Mouse (Mus musculus) stomach, embryonic 15.5 days (tissue): ENCODE measurements around the gene Twist1. TPM values are rescaled to one million over a fixed set of nuclear protein-coding genes. Genes with fewer than 3 reads are reported as not detected.
A peak's percentile ranks its signal among the peaks of the same experiment; 100 is the strongest.

Experiments
- ATAC-seq: fragments of 200-750 bp; cut with Nextera tagmentation; 2 replicates; pipeline ENCODE4 v1.8.0; 2017; ENCODE audit warnings: low read depth, moderate number of reproducible peaks, moderate TSS enrichment; ENCODE audit not compliant: insufficient read depth, low FRiP score
- H3K27ac ChIP-seq: fragments of 300-500 bp; sonication (generic); 2 replicates; pipeline ENCODE4 v1.5.1; 2015; ENCODE audit warnings: mild to moderate bottlenecking, inconsistent platforms
- H3K27me3 ChIP-seq: fragments of 300-500 bp; sonication (generic); replicated peaks from 2 replicates; pipeline ENCODE4 v1.6.1; 2015; ENCODE audit warnings: inconsistent platforms
- H3K36me3 ChIP-seq: fragments of 300-500 bp; sonication (generic); 2 replicates; pipeline ENCODE4 v1.6.1; 2015; ENCODE audit warnings: inconsistent platforms
- H3K4me1 ChIP-seq: fragments of 300-500 bp; sonication (generic); 2 replicates; pipeline ENCODE4 v1.6.1; 2015; ENCODE audit warnings: inconsistent platforms
- H3K4me2 ChIP-seq: fragments of 300-500 bp; sonication (generic); 2 replicates; pipeline ENCODE4 v1.6.1; 2015; ENCODE audit warnings: mild to moderate bottlenecking, inconsistent platforms
- H3K4me3 ChIP-seq: fragments of 300-500 bp; sonication (generic); replicated peaks from 2 replicates; pipeline ENCODE4 v1.5.1; 2015; ENCODE audit warnings: inconsistent platforms
- H3K9ac ChIP-seq: fragments of 300-500 bp; sonication (generic); 2 replicates; pipeline ENCODE4 v1.6.1; 2015; ENCODE audit warnings: inconsistent platforms
- H3K9me3 ChIP-seq: fragments of 300-500 bp; sonication (generic); 2 replicates; pipeline ENCODE4 v1.6.1; 2016; ENCODE audit warnings: inconsistent platforms
- WGBS: fragments of 180-500 bp; shearing (Covaris S2); methylation state at CpG from one replicate; pipeline ENCODE4 v1.1.7; 2015; 5-methylcytosine and 5-hydroxymethylcytosine counted together
- polyA plus RNA-seq: library from polyadenylated mRNA; unstranded; fragments of >200 nt; fragmentation: Nextera tagmentation; extraction: Ambion mirVana; gene quantifications from 2 replicates; pipeline ENCODE4 v1.2.1, GENCODE M21; 2015

Twist1 gene
- polyA plus RNA-seq, 1 experiment from 2014 or later = 5.3 TPM

DNA sequence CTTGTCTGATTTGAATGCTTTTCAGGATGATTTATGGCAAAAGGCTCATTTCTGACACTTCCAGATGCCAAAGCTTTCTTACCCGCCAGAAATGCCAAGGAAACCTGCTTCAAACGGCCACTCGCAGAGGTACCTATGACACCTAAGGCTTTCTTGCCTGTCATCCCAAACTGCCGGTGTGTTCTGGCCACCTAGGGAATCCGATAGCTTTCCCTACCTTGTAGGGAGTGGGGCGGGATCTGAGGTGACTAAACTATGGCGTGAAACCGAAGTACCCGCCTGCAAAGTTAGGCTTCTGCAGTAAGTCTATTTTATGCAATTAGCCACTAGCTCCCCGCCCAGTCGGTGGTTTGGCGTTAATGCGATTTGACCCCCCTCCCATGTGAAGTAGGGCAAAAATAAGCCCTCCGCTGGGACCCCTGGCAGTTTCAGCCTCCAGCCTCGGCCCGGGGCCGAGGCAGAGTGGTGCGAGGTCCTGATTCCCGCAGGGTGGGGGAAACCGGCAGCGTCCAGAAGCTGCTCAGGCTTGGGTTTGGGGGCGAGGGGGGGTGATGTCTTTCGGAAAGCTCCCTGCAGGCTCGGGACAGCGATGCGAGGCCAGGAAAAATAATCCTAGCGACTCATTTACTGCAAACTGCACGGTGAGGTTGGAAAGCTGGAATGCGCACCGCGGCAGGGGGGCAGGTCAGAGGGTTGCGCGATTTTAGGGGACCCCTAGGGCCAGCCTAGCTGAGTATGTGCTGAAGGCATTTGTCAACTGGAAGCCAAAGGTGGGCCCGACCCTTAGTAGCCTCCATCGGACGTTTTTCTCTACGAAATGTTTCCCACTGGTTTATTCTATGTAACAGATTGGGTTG is 10.8 kb downstream of the Twist1 start:
- Histone ChIP-seq H3K36me3 (no peaks in the 10 kb centered on the region), H3K9ac (no peak overlapping the region), H3K4me1 (peaks cover 20% of the 10 kb centered on the region), H3K27me3 (peaks cover 63% of the 10 kb centered on the region), H3K4me3 (0 out of 2 replicates have a peak overlapping the region, but pooled peaks have one; percentile 27), H3K9me3 (no peaks in the 10 kb centered on the region), H3K27ac (no peak overlapping the region), H3K4me2 (peak overlapping the region; percentile 42)
- ATAC-seq = no peak
- WGBS = 7% methylated on average over 37 of the region's 37 CpGs

DNA sequence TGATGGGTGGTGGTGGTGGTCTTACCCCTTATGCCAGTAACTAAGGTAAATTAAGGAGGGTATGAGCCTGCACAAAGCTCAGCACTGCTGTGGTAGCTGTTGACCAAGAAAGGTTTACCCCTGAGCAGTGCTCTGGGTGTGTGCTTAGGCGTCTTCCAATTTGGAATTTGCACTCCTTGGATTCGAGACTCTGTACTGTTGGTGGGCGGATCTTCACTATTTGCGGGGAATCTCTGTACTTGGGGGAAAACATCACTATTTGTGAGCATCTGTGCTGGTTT is 11.4 kb downstream of the Twist1 start:
- H3K9ac ChIP-seq = no peak overlapping the region
- H3K27ac ChIP-seq = no peak overlapping the region
- H3K4me3 ChIP-seq = no peak overlapping the region
- H3K27me3 ChIP-seq = peaks cover 58% of the 10 kb centered on the region
- H3K9me3 ChIP-seq = no peaks in the 10 kb centered on the region
- H3K4me1 ChIP-seq = peaks cover 20% of the 10 kb centered on the region
- WGBS = 15% methylated on average over 4 of the region's 4 CpGs
- H3K36me3 ChIP-seq = no peaks in the 10 kb centered on the region
- H3K4me2 ChIP-seq = no peak overlapping the region
- ATAC-seq = no peak

DNA sequence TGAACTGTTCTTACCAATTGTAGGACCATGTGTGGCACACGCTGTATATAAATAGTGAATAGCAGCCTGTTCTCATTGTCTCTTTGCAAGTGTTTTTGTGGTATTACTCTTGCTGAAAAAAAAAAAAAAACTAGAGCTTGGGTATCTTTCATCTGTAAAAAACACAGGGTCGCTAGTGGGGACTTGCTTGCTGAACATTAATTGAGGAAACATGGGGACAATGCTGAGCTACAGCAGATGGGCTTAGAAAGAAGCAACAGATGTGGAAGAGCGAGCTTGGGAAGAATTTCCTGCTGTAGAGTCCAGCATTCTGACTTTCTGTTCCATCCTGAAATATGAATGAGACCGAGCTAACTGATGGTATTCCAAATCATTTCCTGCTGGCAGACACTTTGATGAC is 22.7 kb downstream of the Twist1 start:
- H3K36me3 ChIP-seq = no peaks in the 10 kb centered on the region
- H3K27me3 ChIP-seq = no peaks in the 10 kb centered on the region
- no peak overlapping the region for H3K4me3 ChIP-seq
- no peak for ATAC-seq
- no peak overlapping the region for H3K27ac ChIP-seq
- no peak overlapping the region for H3K9ac ChIP-seq
- H3K4me1 ChIP-seq = no peaks in the 10 kb centered on the region
- no peaks in the 10 kb centered on the region for H3K9me3 ChIP-seq
- no peak overlapping the region for H3K4me2 ChIP-seq
- WGBS = 78% methylated on average over 4 of the region's 4 CpGs

DNA sequence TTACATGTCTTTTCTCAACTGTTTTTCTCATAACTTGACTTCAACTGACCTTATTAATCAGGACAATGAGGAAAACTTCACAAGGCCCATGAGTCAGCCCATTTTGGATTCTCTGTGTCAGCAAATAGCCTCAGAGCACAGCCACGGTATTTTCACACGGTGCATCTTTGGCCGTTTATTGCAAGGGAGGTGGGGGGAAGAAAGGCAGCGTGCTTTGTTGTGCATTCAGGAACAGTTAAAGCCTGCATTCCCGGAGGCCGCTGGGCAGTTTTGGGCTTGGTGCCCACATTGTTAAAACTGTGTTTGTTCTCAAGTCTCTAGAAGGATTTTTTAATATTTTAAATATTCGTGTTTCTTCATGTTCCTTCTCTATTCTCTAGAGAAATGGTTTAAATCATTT is 24.0 kb downstream of the Twist1 start:
- Histone ChIP-seq H3K27me3 (no peaks in the 10 kb centered on the region), H3K4me1 (no peaks in the 10 kb centered on the region), H3K9me3 (no peaks in the 10 kb centered on the region), H3K4me2 (no peak overlapping the region), H3K36me3 (no peaks in the 10 kb centered on the region), H3K9ac (no peak overlapping the region), H3K4me3 (no peak overlapping the region), H3K27ac (no peak overlapping the region)
- WGBS = 48% methylated on average over 7 of the region's 7 CpGs
- no peak for ATAC-seq

DNA sequence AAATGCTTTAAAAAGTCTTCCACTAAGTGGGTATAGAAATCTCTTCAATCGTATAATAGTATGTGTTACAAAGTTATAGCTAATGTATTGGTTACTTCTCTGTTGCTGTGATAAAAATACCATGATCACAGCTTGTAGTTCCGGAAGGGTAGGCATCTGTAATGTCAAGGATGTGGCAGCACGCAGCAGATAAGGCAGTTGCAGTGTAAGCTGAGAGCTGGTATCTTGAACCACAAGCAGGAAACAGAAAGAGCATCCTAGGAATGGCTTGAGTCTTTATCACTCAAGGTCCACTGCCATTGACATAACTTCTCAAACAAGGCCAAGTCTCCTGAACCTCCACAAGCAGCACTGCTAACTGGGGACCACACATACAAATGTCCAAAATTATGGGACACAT is 35.7 kb downstream of the Twist1 start:
- H3K9ac ChIP-seq = no peak overlapping the region
- H3K4me1 ChIP-seq = no peaks in the 10 kb centered on the region
- no peak for ATAC-seq
- no peaks in the 10 kb centered on the region for H3K36me3 ChIP-seq
- no peak overlapping the region for H3K4me2 ChIP-seq
- H3K9me3 ChIP-seq = no peaks in the 10 kb centered on the region
- no peak overlapping the region for H3K27ac ChIP-seq
- no peak overlapping the region for H3K4me3 ChIP-seq
- no peaks in the 10 kb centered on the region for H3K27me3 ChIP-seq
- WGBS = 84% methylated on average over 3 of the region's 3 CpGs

Other genes with a start within 250 kb of the Twist1 start
- not detected in 2 replicates for gene Ferd3l, start 29.2 kb upstream of the Twist1 start, polyA plus RNA-seq